Mouse (Mus musculus): ENCODE data around the gene Ptges2.
"Not testable (repeated sequence)": the region's sequence is repeated elsewhere in the genome, so short reads cannot be mapped to it uniquely, and the experiment has no call there.

The Ptges2 gene

DNA sequence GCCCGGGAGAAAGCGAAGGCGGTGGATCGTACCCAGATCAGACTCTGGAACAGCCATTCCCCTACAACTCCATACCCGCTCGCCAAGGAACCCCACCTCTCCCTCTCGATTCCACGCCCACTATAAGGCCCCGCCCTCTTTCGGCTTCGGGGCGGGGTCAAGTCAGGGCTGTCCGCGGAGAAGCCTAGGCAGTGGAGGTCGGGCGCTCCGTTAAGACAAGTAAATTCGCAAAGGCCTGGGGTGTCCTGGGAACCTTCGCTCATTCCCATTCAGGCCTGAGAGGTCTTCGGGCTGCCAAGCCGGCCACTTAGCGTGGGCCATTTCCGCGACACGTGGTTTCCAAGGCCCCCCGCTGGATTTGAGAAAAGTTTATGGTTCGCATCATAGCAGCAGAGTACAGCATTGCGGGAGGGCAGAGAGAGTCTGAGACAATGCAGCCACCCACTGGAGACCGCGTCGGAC lies at the start of gene Ptges2:
TSS of gene Ptges2 (plus strand) at position 413 of the 462 bp plus-strand sequence.
- peak; percentile 96 for DNase-seq (ENCODE audit: low read depth, low spot score)

DNA sequence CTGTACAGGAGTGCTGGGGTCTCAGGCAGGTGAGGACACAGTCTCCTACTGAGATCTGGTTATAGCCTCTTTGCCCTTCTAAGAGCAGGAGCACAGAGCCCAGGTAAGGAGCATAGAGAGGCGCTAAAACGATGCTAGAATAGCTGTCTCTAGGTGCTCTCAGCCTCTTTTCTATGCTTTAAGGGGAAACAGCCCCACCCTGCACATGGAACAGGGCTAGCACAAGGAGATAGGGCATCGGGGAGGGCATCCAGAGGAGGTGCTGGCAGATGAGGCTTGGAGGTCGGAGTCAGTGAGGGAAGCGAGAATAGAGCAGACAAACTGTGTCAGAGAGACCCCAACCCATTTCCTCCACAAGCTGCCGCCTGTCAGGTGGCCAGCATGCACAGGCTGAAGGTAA lies 48.7 kb upstream of the Ptges2 start:
- no peak for DNase-seq (ENCODE audit: low read depth, low spot score)

DNA sequence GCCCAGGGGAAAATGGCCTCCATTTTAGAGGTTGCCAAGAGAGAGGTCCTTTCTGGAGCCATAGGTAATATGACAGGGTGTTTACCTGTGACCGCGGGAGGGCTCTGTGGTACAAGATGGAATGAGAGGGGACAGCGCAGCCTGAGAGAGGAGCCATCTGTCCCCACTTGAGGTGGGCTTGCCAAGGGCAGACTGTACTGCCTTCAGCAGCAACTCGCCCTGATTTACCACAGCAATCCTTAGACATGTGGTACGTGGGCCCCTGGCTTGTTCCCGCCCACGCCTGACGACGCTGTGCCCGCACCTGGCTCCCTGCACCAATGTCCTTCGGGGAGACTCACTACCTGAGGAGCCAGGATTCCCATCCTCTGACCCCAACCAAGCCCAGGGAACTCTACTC lies 47.4 kb upstream of the Ptges2 start:
- DNase-seq (ENCODE audit: low read depth, low spot score), result no peak

DNA sequence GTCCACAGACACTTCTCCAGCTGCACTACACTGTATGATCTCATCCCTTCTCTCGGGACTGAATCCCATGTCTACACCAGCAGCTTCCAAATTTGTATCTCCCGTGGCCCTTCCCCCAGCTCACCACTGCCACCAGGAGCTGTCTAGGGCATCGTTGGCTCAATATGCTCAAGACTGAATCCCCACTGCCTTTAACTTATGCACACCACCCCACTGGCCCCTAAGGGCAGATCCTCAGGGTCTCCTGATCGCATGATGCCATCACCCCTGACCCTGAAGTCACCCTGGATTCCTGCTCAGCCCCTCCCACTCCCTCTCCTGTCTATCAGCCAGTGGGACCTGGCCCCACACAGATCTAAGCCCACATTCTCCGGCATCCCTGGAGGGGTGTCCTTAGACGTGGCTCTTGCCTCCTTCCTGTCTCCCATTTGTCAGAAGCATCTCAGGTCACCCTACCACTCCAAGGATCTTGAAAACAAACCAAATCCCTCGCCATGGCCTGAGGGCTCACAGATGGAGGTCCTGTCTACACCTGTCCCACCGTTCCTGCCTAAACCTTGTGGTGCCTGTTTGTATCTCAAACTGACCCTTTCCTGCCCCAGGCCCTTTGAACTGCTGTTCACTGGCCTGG lies 46.0 kb upstream of the Ptges2 start:
- DNase-seq (ENCODE audit: low read depth, low spot score), result no peak

DNA sequence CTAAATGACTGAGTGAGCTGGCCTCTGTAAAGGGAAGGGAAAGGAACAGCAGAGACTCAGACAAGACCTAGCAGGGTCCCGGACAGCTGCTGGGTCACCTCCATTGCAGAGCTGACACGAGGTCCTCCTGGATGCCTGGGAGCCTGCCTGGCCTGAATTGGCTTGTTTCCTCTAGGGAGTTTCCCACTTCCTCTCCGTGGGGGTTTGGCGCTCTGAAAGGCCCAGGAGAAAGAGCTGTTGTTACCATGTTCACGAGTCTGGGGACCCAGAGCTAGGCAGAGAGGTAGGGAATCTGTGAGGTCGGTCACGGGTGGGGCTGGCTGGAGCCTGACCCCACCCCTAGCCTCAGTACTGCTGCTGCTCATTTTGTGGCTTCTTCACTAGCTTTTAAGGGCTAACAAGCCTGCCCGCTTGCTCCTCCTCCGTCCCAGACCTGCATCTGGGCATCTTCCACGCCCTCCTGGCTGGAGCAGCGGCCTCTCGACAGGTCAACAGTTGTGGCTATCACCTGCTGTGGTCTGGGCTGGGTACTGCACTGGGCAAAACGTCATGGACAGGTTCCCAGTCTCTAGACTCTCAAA lies 45.1 kb upstream of the Ptges2 start:
- peak; percentile 65 for DNase-seq (ENCODE audit: low read depth, low spot score)

DNA sequence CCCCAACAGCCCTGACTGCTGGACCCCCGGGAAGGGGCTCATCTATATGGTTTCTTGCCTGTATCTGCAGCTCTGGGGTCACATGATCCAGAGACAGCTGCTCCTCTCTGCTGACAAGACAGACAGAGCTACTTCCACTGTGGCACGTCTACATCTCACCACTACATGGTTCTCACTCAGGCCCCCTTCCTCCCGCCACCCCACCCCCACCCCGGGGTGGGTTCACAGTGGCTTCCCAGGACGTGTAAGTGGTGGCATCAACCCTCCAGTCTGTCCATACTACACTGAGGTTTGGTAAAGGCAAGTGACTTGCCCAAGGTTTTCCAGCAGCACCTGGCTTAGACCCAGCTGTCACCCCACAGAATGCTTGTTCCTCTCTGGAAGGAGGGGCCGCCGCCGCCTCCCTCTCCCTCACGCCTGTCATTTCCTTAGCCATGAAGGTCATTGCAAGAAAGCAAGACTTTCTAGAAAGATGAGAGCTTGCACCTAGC lies 44.2 kb upstream of the Ptges2 start:
- no peak for DNase-seq (ENCODE audit: low read depth, low spot score)

DNA sequence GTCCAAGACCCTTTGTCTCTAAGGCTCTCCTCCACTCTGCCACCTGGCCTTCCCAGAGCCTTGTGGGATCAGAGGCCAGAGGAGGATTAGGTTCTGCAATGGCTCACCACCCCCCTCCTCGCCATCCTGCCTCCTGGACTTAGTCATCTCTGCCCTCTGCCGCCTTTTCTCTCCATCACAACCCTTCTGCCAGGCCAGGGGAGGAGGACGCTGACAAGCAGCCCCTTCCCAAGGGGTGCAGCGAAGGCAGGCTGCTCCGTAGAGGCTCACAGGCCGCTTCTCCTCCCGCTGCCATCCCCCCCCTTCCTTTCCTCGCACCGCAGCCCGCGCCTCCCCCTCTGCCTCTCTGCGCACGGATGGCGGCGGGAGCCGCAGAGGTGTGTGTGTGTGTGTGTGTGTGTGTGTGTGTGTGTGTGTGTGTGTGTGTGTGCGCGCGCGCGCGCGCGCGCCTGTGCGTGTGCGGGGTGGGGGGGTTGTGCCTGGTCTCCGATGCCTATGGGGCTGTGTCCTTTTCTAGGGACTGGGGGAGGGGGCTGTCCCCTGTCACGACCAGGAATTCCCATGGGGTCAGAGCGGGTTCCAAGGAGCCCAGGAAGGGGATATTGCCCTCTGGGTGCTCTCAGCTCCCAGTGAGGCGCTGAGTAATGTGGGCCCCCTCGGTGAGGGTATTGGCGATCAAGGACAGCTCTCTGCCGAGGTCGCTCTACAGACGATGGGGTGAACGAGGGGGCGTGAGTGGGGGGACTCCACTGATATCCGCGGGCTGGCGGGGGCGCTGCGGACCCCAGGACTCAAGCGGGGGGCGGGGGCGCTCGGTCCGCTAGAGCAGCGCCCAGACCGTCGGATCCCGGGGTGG lies 43.3 kb upstream of the Ptges2 start, which contains the start of gene Ciz1:
TSS of gene Ciz1 (plus strand) at position 177 of the 856 bp plus-strand sequence.
- peak; percentile 32 for DNase-seq (ENCODE audit: low read depth, low spot score)

DNA sequence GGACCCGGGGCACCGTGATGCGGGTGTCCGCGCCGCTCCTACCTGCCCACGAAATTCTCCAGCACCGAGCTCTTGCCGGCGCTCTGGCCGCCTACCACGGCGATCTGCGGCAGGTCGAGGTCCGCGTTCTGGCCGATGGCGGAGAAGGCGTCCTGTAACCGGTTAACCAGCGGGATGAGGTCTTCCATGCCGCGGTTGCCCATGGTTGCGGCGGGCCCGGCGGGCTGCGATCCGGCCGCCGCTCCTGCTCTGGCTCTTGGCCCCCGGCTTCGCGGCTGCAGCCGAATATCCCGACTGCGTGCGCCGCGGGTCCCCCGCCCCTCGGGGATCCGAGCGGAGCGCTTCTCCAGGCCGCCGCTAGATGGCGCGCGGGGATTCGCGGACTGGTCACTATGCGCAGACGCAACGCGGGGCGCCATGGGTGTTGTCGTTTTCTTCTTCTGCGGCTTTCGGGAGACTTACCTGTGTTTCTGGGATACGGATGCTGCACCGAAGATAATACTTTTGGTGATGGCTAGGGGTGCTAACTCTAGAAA lies 42.6 kb upstream of the Ptges2 start, which contains the start of gene Dnm1:
TSS of gene Dnm1 (minus strand) at position 332 of the 536 bp plus-strand sequence.
- peak; percentile 92 for DNase-seq (ENCODE audit: low read depth, low spot score)

DNA sequence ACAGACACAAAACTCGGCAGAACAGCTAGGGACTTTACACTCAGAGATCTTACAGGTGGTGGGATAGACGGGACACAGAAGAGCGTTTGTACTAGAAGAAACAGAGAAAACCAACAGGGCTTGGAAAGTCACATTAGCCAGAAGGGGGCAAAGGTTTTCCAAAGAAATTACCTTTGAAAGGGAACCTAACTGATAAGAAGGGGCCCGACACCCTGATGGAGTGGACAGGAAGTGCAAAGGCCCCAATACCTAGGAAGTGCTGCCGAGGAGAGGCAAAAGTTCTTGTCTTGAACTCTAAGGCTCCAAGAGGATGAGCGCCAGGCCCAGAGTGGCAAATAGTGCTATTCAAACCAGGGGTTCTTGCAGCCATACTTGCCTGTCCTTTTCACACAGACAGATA lies 41.9 kb upstream of the Ptges2 start:
- no peak for DNase-seq (ENCODE audit: low read depth, low spot score)

DNA sequence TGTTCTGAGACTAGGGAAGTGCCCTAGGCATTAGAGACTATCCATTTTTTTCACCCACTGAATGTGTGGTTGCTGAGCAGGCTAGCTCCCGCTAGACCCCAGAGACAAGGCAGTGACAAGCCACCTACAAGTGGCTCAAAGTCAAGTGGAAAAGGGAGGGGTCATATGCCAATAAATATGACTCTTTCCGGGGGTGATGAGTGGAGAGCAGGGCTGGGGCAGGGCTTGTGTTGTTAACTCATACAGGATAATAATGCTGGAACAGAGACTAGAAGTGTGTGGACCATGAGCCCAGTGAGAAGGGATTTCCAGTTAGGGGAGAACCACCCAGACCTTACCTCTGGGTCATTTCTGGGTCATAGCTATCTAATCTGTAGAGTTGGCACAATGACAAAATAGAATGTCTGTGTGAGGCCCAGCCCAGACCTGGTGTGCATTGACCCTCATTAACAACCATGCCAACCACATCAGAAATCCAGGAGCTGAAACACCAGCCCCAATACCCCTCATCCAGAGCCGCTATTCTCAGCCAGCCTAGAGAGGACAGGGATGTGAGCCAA lies 41.3 kb upstream of the Ptges2 start:
- DNase-seq (ENCODE audit: low read depth, low spot score), result no peak

DNA sequence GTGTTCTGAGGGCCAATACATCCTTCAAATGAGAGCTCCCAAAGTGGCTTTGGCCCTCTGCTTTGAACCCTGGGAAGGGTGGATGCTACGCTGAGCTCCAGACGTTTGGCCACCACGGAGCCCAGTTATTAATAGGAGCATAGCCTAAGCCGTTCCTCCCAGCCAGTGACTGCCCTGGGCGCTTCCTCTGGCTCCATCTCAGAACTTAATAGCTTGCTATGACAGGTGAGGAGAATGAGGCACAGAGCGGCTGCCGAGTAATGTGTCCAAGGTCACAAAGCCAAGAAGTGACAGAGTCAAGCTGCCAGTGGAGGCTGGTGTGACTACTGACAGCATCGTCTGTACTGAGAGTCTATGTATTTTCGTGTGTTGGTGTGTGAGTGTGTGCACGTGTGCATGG lies 39.5 kb upstream of the Ptges2 start:
- no peak for DNase-seq (ENCODE audit: low read depth, low spot score)

DNA sequence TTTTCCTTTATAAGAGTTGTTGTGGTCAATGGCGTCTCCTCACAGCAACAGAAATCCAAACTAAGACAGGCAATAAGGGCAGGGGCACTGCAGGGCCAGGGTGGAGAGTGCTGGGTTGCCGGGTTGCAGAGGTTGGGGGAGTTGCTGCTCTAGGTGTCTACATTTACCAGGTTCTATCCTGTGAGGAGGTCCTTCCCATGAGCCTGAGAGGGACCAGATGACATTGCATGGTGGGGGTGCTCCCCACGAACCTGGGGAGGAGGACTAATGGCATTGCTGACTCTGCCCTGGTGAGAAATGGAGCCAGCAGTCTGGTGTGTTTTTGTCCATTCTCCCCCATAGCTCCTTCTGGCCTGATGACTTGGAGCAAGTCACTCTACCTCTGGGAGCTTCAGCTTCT lies 38.0 kb upstream of the Ptges2 start:
- DNase-seq (ENCODE audit: low read depth, low spot score), result no peak

DNA sequence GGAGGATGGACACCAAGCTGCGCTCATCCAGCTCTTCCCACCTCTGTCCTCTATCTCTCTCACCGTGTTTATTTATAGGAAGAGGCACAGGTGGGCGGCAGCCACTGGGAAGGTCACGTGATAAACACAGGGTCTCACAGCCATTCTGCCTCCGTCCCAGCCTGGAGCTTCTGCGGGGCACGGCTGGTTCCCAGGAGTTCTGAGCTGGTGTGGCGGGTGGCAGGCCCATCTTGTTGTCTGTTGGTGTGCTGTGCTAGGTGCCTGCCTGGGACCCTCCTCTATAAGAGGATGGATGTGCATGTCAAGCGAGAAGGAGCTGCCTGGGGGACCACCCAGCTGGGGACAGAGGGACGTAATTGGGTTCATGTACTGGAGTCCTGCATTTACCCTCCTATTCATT lies 37.3 kb upstream of the Ptges2 start:
- no peak for DNase-seq (ENCODE audit: low read depth, low spot score)

DNA sequence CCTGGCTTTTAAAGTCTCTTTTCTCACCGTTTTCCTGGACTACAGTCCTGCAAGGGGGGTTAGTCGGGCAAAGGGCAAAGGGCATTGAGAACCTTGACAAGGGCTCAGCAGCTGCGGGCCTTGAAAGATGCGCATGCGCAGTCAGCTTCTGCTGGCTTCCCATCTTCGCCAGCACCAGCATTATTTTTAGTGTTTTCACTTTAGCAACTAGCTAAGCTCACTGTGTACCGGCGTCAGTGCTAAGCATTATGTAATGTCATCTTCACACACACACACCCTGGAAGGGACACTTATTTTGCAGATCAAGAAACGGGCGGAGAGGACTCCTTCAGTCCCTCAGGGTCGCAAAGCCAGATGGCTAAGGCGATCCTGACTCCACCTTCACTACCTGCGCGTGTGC lies 35.0 kb upstream of the Ptges2 start:
- DNase-seq (ENCODE audit: low read depth, low spot score), result peak; percentile 71

DNA sequence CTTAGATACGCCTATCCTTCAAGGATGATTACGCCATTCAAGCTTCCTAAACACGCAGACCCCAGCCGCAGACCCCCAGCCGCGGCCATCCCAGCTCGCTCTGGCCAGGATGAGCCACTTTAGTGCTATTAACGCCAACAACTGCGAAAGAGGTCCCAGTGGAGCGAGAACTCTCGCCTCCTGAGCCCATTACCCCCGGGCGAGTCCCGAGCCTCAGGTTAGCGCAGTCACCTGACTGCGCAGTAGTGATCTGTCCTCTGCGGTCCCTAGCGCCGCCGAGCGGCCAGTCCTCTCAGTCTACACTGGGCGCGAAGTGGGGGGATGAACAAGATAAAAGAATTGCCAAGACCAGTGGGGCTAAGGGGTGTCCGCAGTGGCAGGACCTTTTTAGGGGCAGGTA lies 34.3 kb upstream of the Ptges2 start:
- peak; percentile 66 for DNase-seq (ENCODE audit: low read depth, low spot score)

DNA sequence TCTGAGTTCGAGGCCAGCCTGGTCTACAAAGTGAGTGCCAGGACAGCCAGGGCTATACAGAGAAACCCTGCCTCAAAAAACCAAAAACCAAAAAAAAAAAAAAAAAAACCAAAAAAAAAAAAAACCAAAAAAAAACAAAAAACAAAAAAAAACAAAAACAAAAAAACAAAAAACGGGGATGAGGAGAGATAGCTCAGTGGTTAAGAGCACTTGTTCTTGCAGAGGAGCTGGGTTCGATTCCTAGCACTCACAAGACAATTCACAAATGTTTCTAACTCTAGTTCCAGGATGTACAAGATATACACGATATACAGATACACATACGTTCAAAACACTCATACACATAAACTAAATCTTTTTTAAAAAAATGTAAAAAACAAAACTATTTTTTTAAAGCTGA lies 33.4 kb upstream of the Ptges2 start:
- not testable (repeated sequence) for DNase-seq (ENCODE audit: low read depth, low spot score)

DNA sequence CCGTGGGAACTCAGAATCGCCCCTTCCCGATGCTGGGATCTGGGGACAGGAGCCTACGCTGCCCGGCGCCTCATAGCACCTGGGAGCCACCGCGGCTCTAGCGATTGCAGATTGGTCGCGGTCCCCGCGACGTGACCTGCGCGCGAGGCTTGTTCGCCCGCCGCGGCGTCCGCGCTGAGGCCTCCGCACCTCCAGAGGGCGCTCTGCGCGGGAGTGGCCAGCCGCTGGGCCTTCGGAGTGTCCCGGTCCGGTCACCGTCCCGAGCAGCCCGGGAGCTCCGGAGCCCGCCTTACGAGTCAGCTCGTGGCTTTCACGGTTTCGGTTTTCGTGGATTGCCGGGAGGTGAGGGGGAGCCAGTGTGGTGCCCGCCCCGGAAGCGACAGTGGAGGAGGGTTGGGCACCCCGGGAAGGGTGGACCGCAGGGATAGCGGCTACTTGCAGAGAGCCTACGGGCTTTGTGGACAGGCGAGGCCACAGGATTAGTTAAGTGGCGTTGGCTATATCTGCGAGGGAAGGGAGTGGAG lies 32.8 kb upstream of the Ptges2 start:
- peak; percentile 86 for DNase-seq (ENCODE audit: low read depth, low spot score)

DNA sequence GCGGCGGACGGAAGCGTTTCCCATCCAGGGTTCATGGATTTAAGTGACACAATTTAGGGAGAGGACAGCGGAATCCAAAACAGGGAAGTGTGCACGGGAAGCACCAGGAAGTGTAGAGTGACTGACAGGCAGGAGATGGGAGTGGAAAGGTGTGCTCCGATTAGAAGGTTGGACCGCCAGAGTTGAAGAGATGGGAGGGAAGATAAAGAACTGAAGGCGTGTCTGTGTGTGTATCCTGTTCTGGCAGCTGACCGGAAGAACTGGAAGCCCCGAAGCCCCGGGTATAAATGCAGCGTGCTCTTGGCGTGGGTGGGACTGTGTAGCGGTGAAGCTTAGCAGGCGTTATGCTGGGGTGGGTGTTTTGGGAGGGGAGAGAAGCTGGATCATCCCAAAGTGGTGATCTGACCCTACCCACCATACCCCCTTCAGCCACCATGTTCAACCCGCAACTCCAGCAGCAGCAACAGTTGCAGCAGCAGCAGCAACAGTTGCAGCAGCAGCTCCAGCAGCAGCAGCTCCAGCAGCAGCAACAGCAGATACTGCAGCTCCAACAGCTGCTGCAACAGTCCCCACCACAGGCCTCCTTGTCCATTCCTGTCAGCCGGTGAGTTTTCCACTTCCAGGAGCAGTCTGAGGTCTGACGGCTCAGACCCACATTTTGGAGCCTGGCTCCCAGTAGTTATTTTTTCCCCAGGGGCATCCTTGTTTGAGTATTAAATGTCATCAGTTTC lies 32.2 kb upstream of the Ptges2 start:
- DNase-seq (ENCODE audit: low read depth, low spot score), result peak; percentile 74

DNA sequence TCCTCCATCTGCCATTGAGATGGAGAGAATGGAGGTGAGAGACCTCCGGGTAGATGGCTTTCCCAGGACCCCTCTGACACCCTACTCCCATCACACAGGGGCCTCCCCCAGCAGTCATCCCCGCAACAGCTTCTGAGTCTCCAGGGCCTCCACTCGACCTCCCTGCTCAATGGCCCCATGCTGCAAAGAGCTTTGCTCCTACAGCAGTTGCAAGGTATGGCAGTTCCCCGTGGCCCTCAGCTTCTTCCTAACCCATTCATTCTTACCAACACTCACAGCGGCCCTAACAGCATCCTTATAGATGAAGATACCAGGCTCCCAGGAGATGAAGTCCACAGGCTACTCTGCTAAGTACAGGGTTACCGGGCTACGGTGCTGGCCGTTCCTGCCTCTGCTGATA lies 31.6 kb upstream of the Ptges2 start:
- DNase-seq (ENCODE audit: low read depth, low spot score), result no peak

DNA sequence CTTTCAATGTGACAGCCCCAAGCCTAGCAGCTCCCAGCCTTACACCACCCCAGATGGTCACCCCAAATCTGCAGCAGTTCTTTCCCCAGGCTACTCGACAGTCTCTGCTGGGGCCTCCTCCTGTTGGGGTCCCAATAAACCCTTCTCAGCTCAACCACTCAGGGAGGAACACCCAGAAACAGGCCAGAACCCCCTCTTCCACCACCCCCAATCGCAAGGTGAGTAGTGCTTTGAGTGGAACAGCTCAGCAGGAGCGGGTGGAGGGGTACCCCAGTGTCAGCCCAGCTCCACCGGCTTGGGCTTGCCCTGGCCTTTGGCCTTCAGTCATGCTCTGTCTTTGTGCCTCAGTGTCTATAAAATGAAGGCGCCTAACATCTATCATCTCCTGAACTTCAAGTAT lies 28.4 kb upstream of the Ptges2 start:
- DNase-seq (ENCODE audit: low read depth, low spot score), result no peak

DNA sequence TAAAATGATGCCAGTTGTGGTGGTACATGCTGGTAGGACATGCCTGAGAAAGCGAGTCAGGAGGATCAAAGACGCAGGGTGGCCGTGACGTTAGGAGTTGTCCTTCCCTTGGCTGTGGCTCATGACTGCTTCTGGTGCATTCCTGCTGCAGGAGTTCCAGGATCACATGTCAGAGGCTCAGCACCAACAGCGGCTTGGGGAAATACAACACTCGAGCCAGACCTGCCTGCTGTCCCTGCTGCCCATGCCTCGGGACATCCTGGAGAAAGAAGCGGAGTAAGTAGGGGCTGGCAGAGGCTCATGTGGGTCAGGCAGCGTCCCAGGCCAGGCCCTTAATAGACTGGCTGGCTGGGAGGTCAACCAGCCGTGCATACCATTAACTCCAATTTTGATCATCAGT lies 21.5 kb upstream of the Ptges2 start:
- DNase-seq (ENCODE audit: low read depth, low spot score), result no peak
